Mouse (Mus musculus): ENCODE measurements at regions not wholly inside any gene's neighbourhood (a gene's known extent, or its start where the extent isn't known, plus 50 kb on each side); places are given as distances from the start of the nearest gene placed in this dataset.

- DNase-seq (no peak), ATAC-seq (no peak)
- H3K27ac ChIP-seq (ENCODE audit: low read depth), result no peak overlapping the region
- no peaks in the 10 kb centered on the region for H3K9me3 ChIP-seq (ENCODE audit: low read length)
- H3K36me3 ChIP-seq (replicated peaks; ENCODE audit: insufficient read depth, low read length), result no peaks in the 10 kb centered on the region
- H3K9ac ChIP-seq (replicated peaks), result no peak overlapping the region
- no peaks in the 10 kb centered on the region for H3K4me1 ChIP-seq (ENCODE audit: insufficient read depth)
- H3K4me2 ChIP-seq (ENCODE audit: low read depth, low read length), result no peak overlapping the region
- H3K4me3 ChIP-seq (ENCODE audit: low read depth, low read length), result no peak overlapping the region
- TF ChIP-seq EP300 (IDR thresholded peaks at IDR 0.05; ENCODE audit: low read depth), result no peak
- no peak for TF ChIP-seq CTCF (IDR thresholded peaks at IDR 0.05; ENCODE audit: low read depth)
- no peaks in the 10 kb centered on the region for H3K27me3 ChIP-seq (ENCODE audit: insufficient read depth, low read length)
- WGBS (ENCODE audit: insufficient replicate concordance), result 74% methylated on average over 1 of the region's 1 CpGs
Measured at GRCm38 (mm10) chr1:61233001-61233400, 255.3 kb downstream of the Icos start.

GRCm38 (mm10) chr1:61233476-61234297 lies 256.0 kb downstream of the Icos start:
- 33% methylated on average over 10 of the region's 10 CpGs for WGBS (ENCODE audit: insufficient replicate concordance)
- DNase-seq, result no peak
- Histone ChIP-seq H3K4me2 (ENCODE audit: low read depth, low read length) (no peak overlapping the region), H3K36me3 (replicated peaks; ENCODE audit: insufficient read depth, low read length) (no peaks in the 10 kb centered on the region), H3K9ac (replicated peaks) (no peak overlapping the region), H3K27ac (ENCODE audit: low read depth) (no peak overlapping the region), H3K4me1 (ENCODE audit: insufficient read depth) (no peaks in the 10 kb centered on the region), H3K27me3 (ENCODE audit: insufficient read depth, low read length) (no peaks in the 10 kb centered on the region), H3K9me3 (ENCODE audit: low read length) (no peaks in the 10 kb centered on the region), H3K4me3 (ENCODE audit: low read depth, low read length) (no peak overlapping the region)
- TF ChIP-seq CTCF (IDR thresholded peaks at IDR 0.05; ENCODE audit: low read depth), result no peak
- no peak for TF ChIP-seq EP300 (IDR thresholded peaks at IDR 0.05; ENCODE audit: low read depth)
- ATAC-seq, result no peak

GRCm38 (mm10) chr1:61234298-61234682 lies 256.6 kb downstream of the Icos start:
- no peaks in the 10 kb centered on the region for H3K9me3 ChIP-seq (ENCODE audit: low read length)
- H3K4me2 ChIP-seq (ENCODE audit: low read depth, low read length), result no peak overlapping the region
- no peak for DNase-seq
- no peaks in the 10 kb centered on the region for H3K4me1 ChIP-seq (ENCODE audit: insufficient read depth)
- H3K27ac ChIP-seq (ENCODE audit: low read depth), result no peak overlapping the region
- no peaks in the 10 kb centered on the region for H3K27me3 ChIP-seq (ENCODE audit: insufficient read depth, low read length)
- no peak overlapping the region for H3K9ac ChIP-seq (replicated peaks)
- ATAC-seq, result no peak
- H3K4me3 ChIP-seq (ENCODE audit: low read depth, low read length), result no peak overlapping the region
- TF ChIP-seq EP300 (IDR thresholded peaks at IDR 0.05; ENCODE audit: low read depth) (no peak), CTCF (IDR thresholded peaks at IDR 0.05; ENCODE audit: low read depth) (no peak)
- H3K36me3 ChIP-seq (replicated peaks; ENCODE audit: insufficient read depth, low read length), result no peaks in the 10 kb centered on the region
- WGBS (ENCODE audit: insufficient replicate concordance), result 30% methylated on average over 1 of the region's 1 CpGs

GRCm38 (mm10) chr1:61236511-61236910 lies 258.8 kb downstream of the Icos start:
- Histone ChIP-seq H3K9ac (replicated peaks) (no peak overlapping the region), H3K4me2 (ENCODE audit: low read depth, low read length) (no peak overlapping the region), H3K4me3 (ENCODE audit: low read depth, low read length) (no peak overlapping the region), H3K4me1 (ENCODE audit: insufficient read depth) (no peaks in the 10 kb centered on the region), H3K27me3 (ENCODE audit: insufficient read depth, low read length) (no peaks in the 10 kb centered on the region), H3K9me3 (ENCODE audit: low read length) (no peaks in the 10 kb centered on the region), H3K36me3 (replicated peaks; ENCODE audit: insufficient read depth, low read length) (no peaks in the 10 kb centered on the region), H3K27ac (ENCODE audit: low read depth) (no peak overlapping the region)
- 89% methylated on average over 2 of the region's 2 CpGs for WGBS (ENCODE audit: insufficient replicate concordance)
- DNase-seq (no peak), ATAC-seq (no peak)
- no peak for TF ChIP-seq CTCF (IDR thresholded peaks at IDR 0.05; ENCODE audit: low read depth)
- no peak for TF ChIP-seq EP300 (IDR thresholded peaks at IDR 0.05; ENCODE audit: low read depth)

GRCm38 (mm10) chr1:61238668-61239067 lies 260.9 kb downstream of the Icos start:
- Histone ChIP-seq H3K9ac (replicated peaks) (no peak overlapping the region), H3K27me3 (ENCODE audit: insufficient read depth, low read length) (no peaks in the 10 kb centered on the region), H3K4me1 (ENCODE audit: insufficient read depth) (no peaks in the 10 kb centered on the region), H3K4me3 (ENCODE audit: low read depth, low read length) (no peak overlapping the region), H3K4me2 (ENCODE audit: low read depth, low read length) (no peak overlapping the region), H3K36me3 (replicated peaks; ENCODE audit: insufficient read depth, low read length) (no peaks in the 10 kb centered on the region), H3K27ac (ENCODE audit: low read depth) (no peak overlapping the region), H3K9me3 (ENCODE audit: low read length) (no peaks in the 10 kb centered on the region)
- ATAC-seq (no peak), DNase-seq (no peak)
- TF ChIP-seq CTCF (IDR thresholded peaks at IDR 0.05; ENCODE audit: low read depth), result no peak
- WGBS (ENCODE audit: insufficient replicate concordance), result 68% methylated on average over 3 of the region's 3 CpGs

- no peak for ATAC-seq
Measured at GRCm38 (mm10) chr1:61257561-61257960, 279.8 kb downstream of the Icos start.

More at GRCm38 (mm10) chr1:61257561-61257960, 279.8 kb downstream of the Icos start:
- H3K27me3 ChIP-seq (ENCODE audit: insufficient read depth, low read length), result no peaks in the 10 kb centered on the region
- DNase-seq, result no peak
- H3K4me3 ChIP-seq (ENCODE audit: low read depth, low read length), result no peak overlapping the region
- no peaks in the 10 kb centered on the region for H3K9me3 ChIP-seq (ENCODE audit: low read length)
- H3K36me3 ChIP-seq (replicated peaks; ENCODE audit: insufficient read depth, low read length), result no peaks in the 10 kb centered on the region
- no peak overlapping the region for H3K27ac ChIP-seq (ENCODE audit: low read depth)
- H3K9ac ChIP-seq (replicated peaks), result no peak overlapping the region
- H3K4me1 ChIP-seq (ENCODE audit: insufficient read depth), result no peaks in the 10 kb centered on the region
- H3K4me2 ChIP-seq (ENCODE audit: low read depth, low read length), result no peak overlapping the region
- TF ChIP-seq CTCF (IDR thresholded peaks at IDR 0.05; ENCODE audit: low read depth), result no peak
- no peak for TF ChIP-seq EP300 (IDR thresholded peaks at IDR 0.05; ENCODE audit: low read depth)
